Mouse (Mus musculus): ENCODE measurements around the gene Kcnk6.
"Not testable (repeated sequence)": the region's sequence is repeated elsewhere in the genome, so short reads cannot be mapped to it uniquely, and the experiment has no call there.

Kcnk6 gene

GRCm38 (mm10) chr7:29247314-29247700, 15.0 kb upstream of the Kcnk6 start:
- peak; percentile 69 for DNase-seq (ENCODE audit: inconsistent ontology term)

GRCm38 (mm10) chr7:29246619-29247313, 14.5 kb upstream of the Kcnk6 start:
- no peak for DNase-seq (ENCODE audit: inconsistent ontology term)

- DNase-seq (ENCODE audit: inconsistent ontology term): no peak
Measured at GRCm38 (mm10) chr7:29246015-29246414, 13.7 kb upstream of the Kcnk6 start.

- no peak for DNase-seq (ENCODE audit: inconsistent ontology term)
Measured at GRCm38 (mm10) chr7:29244732-29245416, 12.6 kb upstream of the Kcnk6 start.

DNA sequence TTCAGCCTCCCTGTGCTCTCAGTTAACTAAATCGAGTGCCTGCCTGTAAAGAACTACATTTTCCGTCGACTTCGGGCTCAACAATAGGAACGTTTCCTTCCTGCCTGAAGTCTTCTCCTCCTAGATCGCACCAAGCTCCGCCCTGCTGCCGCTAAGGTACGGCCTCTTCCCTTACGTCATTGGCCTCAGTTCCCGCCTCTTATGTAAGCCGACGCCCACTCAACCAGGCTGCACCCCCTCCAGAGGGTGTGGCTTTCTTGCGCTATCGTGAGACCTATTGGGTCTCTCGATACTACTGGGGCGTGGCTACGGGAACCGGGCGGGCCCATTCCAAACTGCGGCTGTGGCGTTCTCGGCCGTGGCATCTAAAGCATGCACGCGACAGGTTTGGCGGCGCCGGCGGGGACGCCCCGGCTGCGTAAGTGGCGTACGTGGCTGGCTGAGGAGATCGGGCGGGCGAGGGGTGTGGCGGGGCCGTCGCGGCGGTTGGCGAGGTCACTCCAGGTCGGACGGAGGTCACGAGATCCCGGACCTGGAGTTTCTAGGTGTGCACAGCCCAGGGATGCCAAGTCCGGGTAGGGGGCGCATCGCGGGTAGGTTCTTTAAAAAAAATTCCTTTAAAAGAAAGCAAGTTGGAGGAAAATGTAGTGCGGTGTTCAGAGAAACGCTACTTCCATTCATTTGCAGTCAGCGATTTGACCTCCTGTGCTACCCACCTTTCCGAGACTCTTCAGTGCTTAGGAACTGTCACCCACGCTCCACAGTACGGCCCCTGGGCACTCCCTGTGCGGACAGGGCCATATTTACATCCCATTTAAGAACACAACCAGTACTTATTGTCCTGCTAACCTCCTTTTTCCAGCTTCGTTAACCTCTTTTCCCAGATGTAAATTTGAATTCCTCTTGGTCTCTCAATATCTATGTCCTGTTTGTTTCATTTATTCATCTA, 6.0 kb upstream of the Kcnk6 start, which contains the start of gene Yif1b:
Gene Yif1b, plus strand, starts transcription at position 311 of the 949 bp plus-strand sequence.
- peak; percentile 100 for DNase-seq (ENCODE audit: inconsistent ontology term)

DNA sequence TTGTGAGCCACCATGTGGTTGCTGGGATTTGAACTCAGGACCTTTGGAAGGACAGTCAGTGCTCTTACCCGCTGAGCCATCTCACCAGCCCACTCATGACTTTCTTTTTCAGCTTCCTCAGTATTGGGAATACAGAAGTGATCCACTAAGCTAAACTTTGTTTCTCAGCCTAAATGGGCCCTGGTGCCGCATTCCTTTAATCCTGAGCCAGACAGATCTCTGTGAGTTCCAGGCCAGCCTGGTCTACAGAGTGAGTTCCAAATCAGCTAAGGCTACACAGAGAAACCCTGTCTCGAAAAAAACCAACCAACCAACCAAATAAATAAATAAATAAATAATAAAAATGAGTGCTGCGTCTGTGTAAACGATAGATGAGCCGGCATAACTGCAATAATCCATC, 5.3 kb upstream of the Kcnk6 start:
- not testable (repeated sequence) for DNase-seq (ENCODE audit: inconsistent ontology term)

- DNase-seq (ENCODE audit: inconsistent ontology term): no peak
Measured at GRCm38 (mm10) chr7:29236593-29236992, 4.3 kb upstream of the Kcnk6 start.

DNA sequence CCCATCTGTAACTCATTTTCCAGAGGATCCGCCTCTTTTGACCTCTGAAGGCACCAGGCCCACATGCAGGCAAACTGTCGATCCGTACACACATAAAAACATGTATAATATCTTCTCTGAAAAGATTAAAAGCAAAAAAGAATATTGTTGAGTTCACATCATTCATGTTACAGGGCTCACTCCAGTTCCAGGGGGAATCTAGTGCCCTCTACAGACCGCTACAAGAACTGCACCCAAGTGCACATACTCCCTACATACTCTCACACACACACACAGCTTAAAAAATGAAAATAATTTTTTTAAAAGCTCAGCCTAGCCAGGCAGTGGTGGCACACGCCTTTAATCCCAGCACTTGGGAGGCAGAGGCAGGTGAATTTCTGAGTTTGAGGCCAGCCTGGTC, 2.3 kb upstream of the Kcnk6 start:
- DNase-seq (ENCODE audit: inconsistent ontology term): no peak

GRCm38 (mm10) chr7:29233745-29234144, 1.4 kb upstream of the Kcnk6 start:
- peak; percentile 75 for DNase-seq (ENCODE audit: inconsistent ontology term)

GRCm38 (mm10) chr7:29231517-29231916, 798 bp downstream of the Kcnk6 start:
- no peak for DNase-seq (ENCODE audit: inconsistent ontology term)

GRCm38 (mm10) chr7:29230560-29230959, 1.8 kb downstream of the Kcnk6 start:
- DNase-seq (ENCODE audit: inconsistent ontology term): no peak

DNA sequence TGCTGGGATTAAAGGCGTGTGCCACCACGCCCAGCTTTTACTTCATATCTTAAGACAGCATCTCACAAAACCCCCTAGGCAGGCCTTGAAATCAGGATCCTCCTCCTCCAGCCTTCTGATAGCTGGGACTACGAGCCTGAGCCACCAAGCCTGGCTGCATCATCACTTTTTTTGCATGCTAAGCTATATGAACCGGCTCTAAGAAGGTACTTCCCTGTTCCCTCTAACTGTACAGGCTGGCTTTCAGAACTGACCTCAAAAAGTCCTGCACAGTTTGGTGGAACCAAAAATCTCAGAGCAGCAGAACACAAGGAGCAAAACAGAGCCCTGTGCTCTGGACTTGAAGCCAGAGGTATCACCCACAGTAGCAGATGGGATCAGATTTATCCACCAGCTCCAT, 4.1 kb downstream of the Kcnk6 start:
- DNase-seq (ENCODE audit: inconsistent ontology term): no peak

- no peak for DNase-seq (ENCODE audit: inconsistent ontology term)
Measured at GRCm38 (mm10) chr7:29225520-29225919, 6.8 kb downstream of the Kcnk6 start.

GRCm38 (mm10) chr7:29224756-29225394, 7.4 kb downstream of the Kcnk6 start:
- no peak for DNase-seq (ENCODE audit: inconsistent ontology term)

DNA sequence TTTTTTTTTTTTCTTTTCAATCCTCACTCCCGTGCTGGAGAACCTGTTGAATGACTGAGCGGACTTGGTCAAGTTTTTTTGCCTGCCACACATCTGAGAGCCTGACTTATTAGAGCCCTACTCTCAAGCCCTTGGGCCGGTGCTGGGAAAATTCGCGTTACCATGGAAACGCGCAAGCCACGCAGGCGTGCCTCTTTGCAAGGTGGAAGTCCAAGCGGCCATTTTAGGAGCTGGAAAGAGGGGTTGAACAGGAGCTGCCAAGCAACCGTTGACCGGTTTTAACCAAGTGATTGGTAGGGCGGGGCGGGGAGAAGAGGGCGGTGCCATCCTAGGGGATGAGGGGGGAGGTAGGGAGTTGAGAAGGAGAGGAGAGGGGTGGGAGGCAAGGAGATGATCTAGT, 17.5 kb downstream of the Kcnk6 start:
- DNase-seq (ENCODE audit: inconsistent ontology term): no peak

DNA sequence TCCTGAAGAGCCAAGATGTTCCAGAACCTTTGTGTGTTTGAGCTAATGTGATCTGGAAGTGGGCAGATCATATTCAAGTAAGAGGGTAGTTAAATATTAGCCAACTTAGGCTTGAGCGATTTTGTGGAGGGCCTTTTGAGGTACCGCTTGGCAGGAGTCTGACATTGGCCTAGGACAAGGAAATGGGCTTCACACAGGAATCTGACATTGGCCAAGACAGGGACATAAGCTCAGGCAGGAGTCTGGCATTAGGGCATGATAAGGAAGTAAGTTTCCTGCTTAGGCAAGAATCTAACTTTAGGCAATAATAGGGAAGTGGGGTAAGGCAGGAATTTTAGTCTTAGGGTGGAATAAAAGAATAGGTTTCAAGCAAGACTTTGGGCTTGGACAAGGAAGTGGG, 18.1 kb downstream of the Kcnk6 start:
- DNase-seq (ENCODE audit: inconsistent ontology term): no peak

DNA sequence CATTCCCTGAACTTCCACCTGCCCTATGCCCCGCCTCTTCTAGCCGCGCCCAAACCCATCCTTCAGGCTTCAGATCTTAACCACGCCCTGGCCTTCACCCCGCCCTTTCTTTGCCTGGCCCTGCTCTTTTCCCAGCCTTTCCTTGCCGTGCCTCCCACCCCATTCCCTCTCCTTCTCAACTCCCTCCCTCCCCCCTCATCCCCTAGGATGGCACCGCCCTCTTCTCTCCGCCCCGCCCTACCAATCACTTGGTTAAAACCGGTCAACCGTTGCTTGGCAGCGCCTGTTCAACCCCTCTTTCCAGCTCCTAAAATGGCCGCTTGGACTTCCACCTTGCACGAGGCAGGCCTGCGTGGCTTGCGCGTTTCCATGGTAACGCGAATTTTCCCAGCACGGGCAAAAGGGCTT, 18.6 kb downstream of the Kcnk6 start, which contains the start of gene Catsperg1:
Gene Catsperg1, minus strand, starts transcription at position 361 of the 408 bp plus-strand sequence.
- no peak for DNase-seq (ENCODE audit: inconsistent ontology term)

DNA sequence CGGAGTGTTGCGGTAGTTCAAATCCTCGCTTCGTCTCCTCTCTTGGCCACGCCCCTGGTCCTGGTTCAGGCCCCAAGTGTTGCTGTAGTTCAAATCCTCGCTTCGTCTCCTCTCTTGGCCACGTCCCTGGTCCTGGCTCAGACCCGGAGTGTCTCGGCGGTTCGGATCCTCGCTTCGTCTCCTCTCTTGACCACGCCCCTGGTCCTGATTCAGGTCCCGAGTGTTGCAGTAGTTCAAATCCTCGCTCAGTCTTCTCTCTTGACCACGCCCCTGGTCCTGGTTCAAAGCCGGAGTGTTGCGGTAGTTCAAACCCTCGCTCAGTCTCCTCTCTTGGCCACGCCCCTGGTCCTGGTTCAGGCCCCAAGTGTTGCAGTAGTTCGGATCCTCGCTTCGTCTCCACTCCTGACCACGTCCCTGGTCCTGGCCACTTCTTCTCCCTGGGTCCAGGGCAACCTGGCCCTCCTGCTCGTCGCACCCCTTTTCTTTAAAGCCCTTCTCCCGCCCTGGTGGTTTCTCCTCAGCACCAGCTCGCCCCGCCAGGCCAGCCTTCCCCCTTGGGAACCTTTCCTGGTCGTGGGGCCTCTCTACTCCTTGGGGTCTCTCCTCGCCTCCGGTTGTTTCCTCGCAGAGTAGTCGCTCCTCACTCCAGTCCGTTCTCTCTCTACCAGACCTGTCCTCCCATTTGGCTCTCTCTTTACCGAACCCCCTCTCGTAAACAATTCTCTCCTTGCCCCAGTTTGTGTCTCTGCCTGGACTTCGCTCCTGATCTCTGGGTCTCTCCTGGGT, 19.3 kb downstream of the Kcnk6 start:
- DNase-seq (ENCODE audit: inconsistent ontology term): not testable (repeated sequence)

GRCm38 (mm10) chr7:29212199-29212765, 20.0 kb downstream of the Kcnk6 start:
- no peak for DNase-seq (ENCODE audit: inconsistent ontology term)

- peak; percentile 90 for DNase-seq (ENCODE audit: inconsistent ontology term)
Measured at GRCm38 (mm10) chr7:29211415-29212198, 20.7 kb downstream of the Kcnk6 start.
